Mouse (Mus musculus): ENCODE data around the gene Erich3. TPM values are rescaled to one million over a fixed set of nuclear protein-coding genes. Genes with fewer than 3 reads are reported as not detected.

The Erich3 gene
- polyA plus RNA-seq, 2 experiments = 0.01 TPM; not detected in 1

GRCm38 (mm10) chr3:154766321-154766720, 102.7 kb downstream of the Erich3 start:
- Histone ChIP-seq H3K9ac (replicated peaks) (no peak overlapping the region), H3K9me3 (ENCODE audit: control insufficient read depth, low read length) (no peaks in the 10 kb centered on the region), H3K4me3 (ENCODE audit: insufficient read depth in 1 of 2, low read depth in 2 of 2, low read length in 2 of 2) (no peak overlapping the region), H3K27me3 (ENCODE audit: control insufficient read depth, insufficient read depth, low read length) (no peaks in the 10 kb centered on the region), H3K4me1 (replicated peaks; ENCODE audit: control insufficient read depth in 2 of 2, insufficient read depth in 2 of 2, low read length in 1 of 2) (no peaks in the 10 kb centered on the region), H3K27ac (no peak overlapping the region), H3K4me2 (ENCODE audit: low read depth) (no peak overlapping the region), H3K36me3 (replicated peaks; ENCODE audit: control insufficient read depth, insufficient read depth, low read depth) (no peaks in the 10 kb centered on the region)
- DNase-seq (ENCODE audit: low read depth in 3 of 3, low spot score in 3 of 3) = no peak
- ATAC-seq (ENCODE audit: insufficient read depth) = no peak
- WGBS (ENCODE audit: insufficient replicate concordance) = 68% methylated on average over 4 of the region's 4 CpGs
- TF ChIP-seq EP300 (IDR thresholded peaks at IDR 0.05; ENCODE audit: low read depth) = no peak
- no peak for TF ChIP-seq CTCF (IDR thresholded peaks at IDR 0.05; ENCODE audit: low read depth)

GRCm38 (mm10) chr3:154771651-154772050, 108.0 kb downstream of the Erich3 start:
- H3K27ac ChIP-seq = no peak overlapping the region
- no peak for ATAC-seq (ENCODE audit: insufficient read depth)
- H3K4me1 ChIP-seq (replicated peaks; ENCODE audit: control insufficient read depth in 2 of 2, insufficient read depth in 2 of 2, low read length in 1 of 2) = no peaks in the 10 kb centered on the region
- no peak overlapping the region for H3K4me3 ChIP-seq (ENCODE audit: insufficient read depth in 1 of 2, low read depth in 2 of 2, low read length in 2 of 2)
- H3K4me2 ChIP-seq (ENCODE audit: low read depth) = no peak overlapping the region
- H3K27me3 ChIP-seq (ENCODE audit: control insufficient read depth, insufficient read depth, low read length) = no peaks in the 10 kb centered on the region
- no peaks in the 10 kb centered on the region for H3K9me3 ChIP-seq (ENCODE audit: control insufficient read depth, low read length)
- no peak for TF ChIP-seq CTCF (IDR thresholded peaks at IDR 0.05; ENCODE audit: low read depth)
- no peak for TF ChIP-seq EP300 (IDR thresholded peaks at IDR 0.05; ENCODE audit: low read depth)
- H3K36me3 ChIP-seq (replicated peaks; ENCODE audit: control insufficient read depth, insufficient read depth, low read depth) = no peaks in the 10 kb centered on the region
- H3K9ac ChIP-seq (replicated peaks) = no peak overlapping the region
- 39% methylated on average over 2 of the region's 2 CpGs for WGBS (ENCODE audit: insufficient replicate concordance)
- DNase-seq (ENCODE audit: low read depth in 3 of 3, low spot score in 3 of 3) = no peak

- DNase-seq (ENCODE audit: low read depth in 3 of 3, low spot score in 3 of 3) = no peak
- Histone ChIP-seq H3K27ac (no peak overlapping the region), H3K9ac (replicated peaks) (no peak overlapping the region), H3K27me3 (ENCODE audit: control insufficient read depth, insufficient read depth, low read length) (no peaks in the 10 kb centered on the region), H3K4me3 (ENCODE audit: insufficient read depth in 1 of 2, low read depth in 2 of 2, low read length in 2 of 2) (no peak overlapping the region), H3K4me2 (ENCODE audit: low read depth) (no peak overlapping the region), H3K9me3 (ENCODE audit: control insufficient read depth, low read length) (no peaks in the 10 kb centered on the region), H3K4me1 (replicated peaks; ENCODE audit: control insufficient read depth in 2 of 2, insufficient read depth in 2 of 2, low read length in 1 of 2) (no peaks in the 10 kb centered on the region), H3K36me3 (replicated peaks; ENCODE audit: control insufficient read depth, insufficient read depth, low read depth) (no peaks in the 10 kb centered on the region)
- WGBS (ENCODE audit: insufficient replicate concordance) = 42% methylated on average over 6 of the region's 6 CpGs
- no peak for TF ChIP-seq EP300 (IDR thresholded peaks at IDR 0.05; ENCODE audit: low read depth)
- TF ChIP-seq CTCF (IDR thresholded peaks at IDR 0.05; ENCODE audit: low read depth) = no peak
- no peak for ATAC-seq (ENCODE audit: insufficient read depth)
Measured at GRCm38 (mm10) chr3:154778836-154779595, 115.4 kb downstream of the Erich3 start.

- TF ChIP-seq EP300 (IDR thresholded peaks at IDR 0.05; ENCODE audit: low read depth) = no peak
- TF ChIP-seq CTCF (IDR thresholded peaks at IDR 0.05; ENCODE audit: low read depth) = no peak
Measured at GRCm38 (mm10) chr3:154786354-154786753, 122.7 kb downstream of the Erich3 start.

GRCm38 (mm10) chr3:154787611-154788010, 124.0 kb downstream of the Erich3 start:
- Histone ChIP-seq H3K4me3 (ENCODE audit: insufficient read depth in 1 of 2, low read depth in 2 of 2, low read length in 2 of 2) (no peak overlapping the region), H3K36me3 (replicated peaks; ENCODE audit: control insufficient read depth, insufficient read depth, low read depth) (no peaks in the 10 kb centered on the region), H3K27me3 (ENCODE audit: control insufficient read depth, insufficient read depth, low read length) (no peaks in the 10 kb centered on the region), H3K4me2 (ENCODE audit: low read depth) (no peak overlapping the region), H3K27ac (no peak overlapping the region), H3K4me1 (replicated peaks; ENCODE audit: control insufficient read depth in 2 of 2, insufficient read depth in 2 of 2, low read length in 1 of 2) (no peaks in the 10 kb centered on the region), H3K9me3 (ENCODE audit: control insufficient read depth, low read length) (no peaks in the 10 kb centered on the region), H3K9ac (replicated peaks) (no peak overlapping the region)
- 42% methylated on average over 3 of the region's 3 CpGs for WGBS (ENCODE audit: insufficient replicate concordance)
- TF ChIP-seq CTCF (IDR thresholded peaks at IDR 0.05; ENCODE audit: low read depth) = no peak
- TF ChIP-seq EP300 (IDR thresholded peaks at IDR 0.05; ENCODE audit: low read depth) = no peak
- no peak for ATAC-seq (ENCODE audit: insufficient read depth)
- no peak for DNase-seq (ENCODE audit: low read depth in 3 of 3, low spot score in 3 of 3)

More at GRCm38 (mm10) chr3:154786354-154786753, 122.7 kb downstream of the Erich3 start:
- Histone ChIP-seq H3K4me3 (ENCODE audit: insufficient read depth in 1 of 2, low read depth in 2 of 2, low read length in 2 of 2) (no peak overlapping the region), H3K36me3 (replicated peaks; ENCODE audit: control insufficient read depth, insufficient read depth, low read depth) (no peaks in the 10 kb centered on the region), H3K4me1 (replicated peaks; ENCODE audit: control insufficient read depth in 2 of 2, insufficient read depth in 2 of 2, low read length in 1 of 2) (no peaks in the 10 kb centered on the region), H3K9ac (replicated peaks) (no peak overlapping the region), H3K27ac (no peak overlapping the region), H3K9me3 (ENCODE audit: control insufficient read depth, low read length) (no peaks in the 10 kb centered on the region), H3K4me2 (ENCODE audit: low read depth) (no peak overlapping the region), H3K27me3 (ENCODE audit: control insufficient read depth, insufficient read depth, low read length) (no peaks in the 10 kb centered on the region)
- DNase-seq (ENCODE audit: low read depth in 3 of 3, low spot score in 3 of 3) = no peak
- 80% methylated on average over 9 of the region's 9 CpGs for WGBS (ENCODE audit: insufficient replicate concordance)
- ATAC-seq (ENCODE audit: insufficient read depth) = no peak

Data from liver, embryonic 14.5 days (tissue).